Mouse (Mus musculus): ENCODE results near the gene Atad1.
"Not testable (repeated sequence)": the region's sequence is repeated elsewhere in the genome, so short reads cannot be mapped to it uniquely, and the experiment has no call there.

Atad1 gene

GRCm38 (mm10) chr19:32667830-32668229 is 71.8 kb downstream of the Atad1 start:
- not testable (repeated sequence) for DNase-seq (ENCODE audit: low read depth)

- DNase-seq (ENCODE audit: low read depth): no peak
These were observed 74.3 kb downstream of the Atad1 start for GRCm38 (mm10) chr19:32665243-32665642.

- no peak for DNase-seq (ENCODE audit: low read depth)
These were observed 76.7 kb downstream of the Atad1 start for GRCm38 (mm10) chr19:32662936-32663335.

GRCm38 (mm10) chr19:32659346-32659745 is 80.2 kb downstream of the Atad1 start:
- no peak for DNase-seq (ENCODE audit: low read depth)

- no peak for DNase-seq (ENCODE audit: low read depth)
These were observed 85.8 kb downstream of the Atad1 start for GRCm38 (mm10) chr19:32653630-32654362.

- no peak for DNase-seq (ENCODE audit: low read depth)
These were observed 86.5 kb downstream of the Atad1 start for GRCm38 (mm10) chr19:32653122-32653521.

GRCm38 (mm10) chr19:32651046-32651445 is 88.5 kb downstream of the Atad1 start:
- no peak for DNase-seq (ENCODE audit: low read depth)

GRCm38 (mm10) chr19:32648019-32648571 is 91.5 kb downstream of the Atad1 start:
- no peak for DNase-seq (ENCODE audit: low read depth)

- DNase-seq (ENCODE audit: low read depth): no peak
These were observed 93.2 kb downstream of the Atad1 start for GRCm38 (mm10) chr19:32646382-32646781.

- no peak for DNase-seq (ENCODE audit: low read depth)
These were observed 93.6 kb downstream of the Atad1 start for GRCm38 (mm10) chr19:32645939-32646338.

- DNase-seq (ENCODE audit: low read depth): no peak
These were observed 95.9 kb downstream of the Atad1 start for GRCm38 (mm10) chr19:32643642-32644041.

- DNase-seq (ENCODE audit: low read depth): no peak
These were observed 97.6 kb downstream of the Atad1 start for GRCm38 (mm10) chr19:32641995-32642394.

GRCm38 (mm10) chr19:32641535-32641934 is 98.1 kb downstream of the Atad1 start:
- DNase-seq (ENCODE audit: low read depth): no peak

- DNase-seq (ENCODE audit: low read depth): no peak
These were observed 101.2 kb downstream of the Atad1 start for GRCm38 (mm10) chr19:32638276-32638903.

- no peak for DNase-seq (ENCODE audit: low read depth)
These were observed 102.0 kb downstream of the Atad1 start for GRCm38 (mm10) chr19:32637357-32638275.

- no peak for DNase-seq (ENCODE audit: low read depth)
These were observed 104.7 kb downstream of the Atad1 start for GRCm38 (mm10) chr19:32634916-32635315.

GRCm38 (mm10) chr19:32628572-32629132 is 110.9 kb downstream of the Atad1 start:
- no peak for DNase-seq (ENCODE audit: low read depth)

- DNase-seq (ENCODE audit: low read depth): no peak
These were observed 112.0 kb downstream of the Atad1 start for GRCm38 (mm10) chr19:32627631-32628030.

- DNase-seq (ENCODE audit: low read depth): no peak
These were observed 112.7 kb downstream of the Atad1 start for GRCm38 (mm10) chr19:32626768-32627331.

GRCm38 (mm10) chr19:32622142-32622541 is 117.4 kb downstream of the Atad1 start:
- DNase-seq (ENCODE audit: low read depth): no peak

All from fibroblast of lung, adult 2 months (primary cell).